Mouse (Mus musculus) left cerebral cortex, postnatal 4 days (tissue): ENCODE results near the gene Fmo1. TPM values are rescaled to one million over a fixed set of nuclear protein-coding genes. Genes with fewer than 3 reads are reported as not detected.
"Not testable (repeated sequence)": the region's sequence is repeated elsewhere in the genome, so short reads cannot be mapped to it uniquely, and the experiment has no call there.

ENCODE experiments used
- DNase-seq: peaks from one replicate; pipeline ENCODE4 v3.0.0-alpha.2; 2022
- intact Hi-C: fragments of 180-260 bp; cut with DNase I; formaldehyde crosslinking; loops from one replicate; pipeline ENCODE4 v1.15.1; 2025
- total RNA-seq, 2 experiments: library from RNA; stranded (reverse); gene quantifications; 2 replicates each; pipeline ENCODE4 v1.2.3; 2021

Gene Fmo1
- total RNA-seq, 2 experiments from 2014 or later: 28.6 to 30.7 TPM

GRCm38 (mm10) chr1:162808541-162808940 lies 57.9 kb downstream of the Fmo1 start:
- intact Hi-C loops: no loop called here
- no peak for DNase-seq

- no peak for DNase-seq
- intact Hi-C loops: no loop called here
Observed at GRCm38 (mm10) chr1:162807441-162807840, 59.0 kb downstream of the Fmo1 start.

GRCm38 (mm10) chr1:162805011-162805410 lies 61.4 kb downstream of the Fmo1 start:
- no peak for DNase-seq
- intact Hi-C loops: no loop called here

- intact Hi-C loops: no loop called here
- no peak for DNase-seq
Observed at GRCm38 (mm10) chr1:162796441-162796840, 70.0 kb downstream of the Fmo1 start.

GRCm38 (mm10) chr1:162792306-162793044 lies 73.9 kb downstream of the Fmo1 start:
- DNase-seq: no peak
- intact Hi-C loops: no loop called here

- DNase-seq: no peak
- intact Hi-C loops: no loop called here
Observed at GRCm38 (mm10) chr1:162785222-162785621, 81.2 kb downstream of the Fmo1 start.

GRCm38 (mm10) chr1:162783669-162784248 lies 82.7 kb downstream of the Fmo1 start:
- DNase-seq: no peak
- intact Hi-C loops: no loop called here

GRCm38 (mm10) chr1:162781035-162781434 lies 85.4 kb downstream of the Fmo1 start:
- intact Hi-C loops, DNase-seq: not testable (repeated sequence)

Other genes starting within 250 kb of the Fmo1 start
- gene Myoc, start 227.5 kb downstream of the Fmo1 start, total RNA-seq: under 1 TPM; 0.24 to 0.28 TPM
- gene Myocos, start 208.4 kb downstream of the Fmo1 start, total RNA-seq: not detected
- gene Prrc2c, start 126.1 kb downstream of the Fmo1 start, total RNA-seq: 100 to 1,000 TPM; 224 TPM
- not detected for gene Fmo4, start 52.6 kb downstream of the Fmo1 start, total RNA-seq
- gene Fmo2, start 32.1 kb upstream of the Fmo1 start, total RNA-seq: under 1 TPM; 0.28 TPM
- gene Fmo6, start 70.9 kb upstream of the Fmo1 start, total RNA-seq: not detected
- not detected for gene Fmo3, start 117.9 kb upstream of the Fmo1 start, total RNA-seq
- not detected for gene Mroh9, start 219.1 kb upstream of the Fmo1 start, total RNA-seq